Mouse (Mus musculus) kidney, adult 2 months (tissue): ENCODE data around the gene Pou6f1.

Source experiments
- CTCF ChIP-seq: fragments of 200-500 bp; conservative IDR thresholded peaks from 2 replicates; pipeline ENCODE4 v1.5.1; 2011; ENCODE audit warnings: low read depth, mild to moderate bottlenecking, control low read depth, low read length, moderate library complexity, mixed read lengths; ENCODE audit not compliant: insufficient read depth, insufficient read length
- POLR2A ChIP-seq: fragments of 200-500 bp; IDR thresholded peaks from one replicate; pipeline ENCODE4 v1.6.1; 2011; ENCODE audit warnings: low read depth, low read length, control low read depth

DNA sequence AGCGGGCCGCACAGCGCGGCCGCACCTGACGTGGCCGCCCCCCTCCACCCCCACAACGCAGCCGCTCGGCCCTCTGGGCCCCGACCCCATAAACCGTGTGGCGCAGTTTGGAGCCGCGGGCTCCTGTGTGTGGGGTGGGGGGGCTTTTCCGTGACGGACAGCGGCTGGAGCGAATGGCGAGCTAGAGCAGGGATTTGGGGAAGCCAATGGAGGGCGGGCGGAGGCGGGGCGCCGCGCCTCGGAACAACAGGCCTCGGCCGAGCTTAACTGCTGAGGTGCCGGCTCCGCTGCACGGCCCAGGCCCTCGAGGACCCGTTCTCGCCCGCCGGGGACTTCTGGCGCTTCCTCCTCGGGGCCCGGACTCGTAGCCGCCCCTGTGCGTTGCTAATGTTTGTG lies 16.0 kb upstream of the Pou6f1 start:
- TF ChIP-seq CTCF (no peak), POLR2A (no peak)
